Mouse (Mus musculus) erythroblast, embryonic 14.5 days (primary cell): ENCODE measurements around the gene 2700049A03Rik. TPM values are rescaled to one million over a fixed set of nuclear protein-coding genes. Genes with fewer than 3 reads are reported as not detected.

Experiments used
- H3K27me3 ChIP-seq: 2 replicates; pipeline ENCODE4 v1.6.1; 2012; ENCODE audit warnings: inconsistent platforms; ENCODE audit not compliant: control insufficient read depth
- H3K36me3 ChIP-seq: 2 replicates; pipeline ENCODE4 v1.6.1; 2012; ENCODE audit warnings: mild to moderate bottlenecking, inconsistent platforms; ENCODE audit not compliant: control insufficient read depth
- H3K4me1 ChIP-seq: 2 replicates; pipeline ENCODE4 v1.6.1; 2012; ENCODE audit warnings: inconsistent platforms; ENCODE audit not compliant: control insufficient read depth
- H3K4me3 ChIP-seq: replicated peaks from 2 replicates; pipeline ENCODE3; 2012; ENCODE audit warnings: moderate library complexity, mild to moderate bottlenecking, inconsistent platforms
- H3K9me3 ChIP-seq: 2 replicates; pipeline ENCODE4 v1.6.1; 2012; ENCODE audit warnings: low read length, inconsistent platforms, mixed read lengths; ENCODE audit not compliant: control insufficient read depth
- GATA1 ChIP-seq: IDR thresholded peaks from 2 replicates; pipeline ENCODE4 v1.6.1; 2012; ENCODE audit warnings: low read length, inconsistent platforms, mixed read lengths
- TAL1 ChIP-seq: IDR thresholded peaks from 3 replicates; pipeline ENCODE4 v1.6.1; 2012; ENCODE audit warnings: low read length, inconsistent platforms, mixed read lengths
- polyA plus RNA-seq: library from polyadenylated mRNA; stranded (reverse); fragments of >175 nt; gene quantifications from 2 replicates; pipeline ENCODE4 v1.2.3, GENCODE M21; 2012

The 2700049A03Rik gene
- polyA plus RNA-seq, 1 experiment: 0.06 TPM

DNA sequence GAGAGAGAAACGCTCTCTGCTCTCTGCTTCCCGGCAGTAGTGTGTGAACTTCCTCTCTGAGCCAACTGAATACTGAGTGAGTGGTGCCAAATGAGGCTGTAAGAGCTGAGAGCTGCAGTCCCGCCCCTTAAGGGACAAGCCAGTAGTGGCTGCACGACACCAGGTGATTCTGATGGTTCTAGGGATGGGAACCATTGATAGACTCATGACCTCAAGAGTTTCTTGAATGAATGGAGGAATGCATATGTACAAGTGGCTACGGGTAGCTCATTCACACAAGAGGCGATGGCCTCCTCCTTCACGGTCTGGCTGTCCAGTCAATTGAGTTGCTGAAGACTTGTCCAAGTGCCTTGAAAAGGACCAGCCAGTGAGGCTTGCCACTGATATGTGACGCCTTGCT is 110.5 kb downstream of the 2700049A03Rik start:
- Histone ChIP-seq H3K36me3 (peaks cover 11% of the 10 kb centered on the region), H3K27me3 (no peaks in the 10 kb centered on the region), H3K4me1 (no peaks in the 10 kb centered on the region), H3K4me3 (no peak overlapping the region), H3K9me3 (no peaks in the 10 kb centered on the region)
- TF ChIP-seq GATA1 (no peak), TAL1 (no peak)

DNA sequence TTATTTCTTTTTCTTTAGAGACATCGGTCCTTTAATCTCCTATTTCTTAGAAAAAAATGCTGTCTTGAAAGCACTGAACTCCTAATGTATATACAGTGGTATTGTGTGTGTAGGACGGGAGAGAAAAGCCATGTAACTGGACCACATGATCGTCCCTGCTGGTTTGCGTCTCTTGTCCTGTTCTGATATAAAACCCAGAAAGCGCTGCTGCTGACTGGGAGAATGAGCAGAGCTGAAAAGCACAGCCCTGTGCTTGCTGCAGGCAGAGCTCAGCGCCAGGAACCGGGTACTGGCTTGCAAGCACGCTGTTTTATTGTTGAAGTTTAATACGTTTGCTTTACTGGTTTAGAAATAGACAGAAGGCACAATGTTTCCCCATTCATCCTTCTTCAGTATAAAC is 112.7 kb downstream of the 2700049A03Rik start:
- H3K4me1 ChIP-seq: no peaks in the 10 kb centered on the region
- no peak overlapping the region for H3K4me3 ChIP-seq
- no peaks in the 10 kb centered on the region for H3K9me3 ChIP-seq
- H3K36me3 ChIP-seq: peaks cover 1% of the 10 kb centered on the region; the same call in 1 of the 2 replicates
- H3K27me3 ChIP-seq: no peaks in the 10 kb centered on the region
- TF ChIP-seq GATA1: no peak
- TF ChIP-seq TAL1: no peak

DNA sequence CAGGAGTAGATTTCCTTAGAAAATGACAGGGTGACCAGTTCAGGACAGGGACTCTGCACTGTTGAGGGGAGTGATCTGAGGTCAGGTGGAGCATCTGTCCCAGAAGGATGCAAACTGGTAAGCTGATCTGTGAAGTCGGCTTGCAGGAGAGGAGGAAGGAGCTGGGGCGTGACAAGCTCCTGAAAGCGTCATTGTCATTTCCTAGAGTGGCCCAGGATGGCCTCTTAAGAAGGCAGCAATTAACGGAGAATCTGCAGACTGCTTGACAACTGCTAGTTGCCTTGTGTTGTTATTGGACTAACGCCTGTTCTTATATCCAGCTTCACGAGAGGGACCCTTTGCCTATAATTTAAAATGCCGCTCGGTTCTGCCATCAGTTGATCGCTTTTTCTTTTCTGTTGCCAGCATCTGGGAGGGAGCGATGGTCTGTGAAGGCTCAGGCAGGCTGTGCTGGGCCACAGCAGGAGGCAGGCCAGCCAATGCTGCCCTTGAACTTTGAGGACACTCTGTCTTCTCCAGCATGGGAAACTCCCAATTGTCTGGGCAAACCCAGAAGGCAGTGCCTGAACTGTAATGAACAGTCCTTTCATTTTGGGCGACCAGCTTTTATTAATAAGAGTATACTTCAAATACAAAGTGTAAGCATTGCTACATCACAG is 116.0 kb downstream of the 2700049A03Rik start:
- H3K27me3 ChIP-seq: no peaks in the 10 kb centered on the region
- no peaks in the 10 kb centered on the region for H3K4me1 ChIP-seq
- no peaks in the 10 kb centered on the region for H3K36me3 ChIP-seq
- TF ChIP-seq TAL1 (no peak), GATA1 (no peak)
- H3K4me3 ChIP-seq: no peak overlapping the region
- H3K9me3 ChIP-seq: no peaks in the 10 kb centered on the region; the same call in 1 of the 2 replicates

DNA sequence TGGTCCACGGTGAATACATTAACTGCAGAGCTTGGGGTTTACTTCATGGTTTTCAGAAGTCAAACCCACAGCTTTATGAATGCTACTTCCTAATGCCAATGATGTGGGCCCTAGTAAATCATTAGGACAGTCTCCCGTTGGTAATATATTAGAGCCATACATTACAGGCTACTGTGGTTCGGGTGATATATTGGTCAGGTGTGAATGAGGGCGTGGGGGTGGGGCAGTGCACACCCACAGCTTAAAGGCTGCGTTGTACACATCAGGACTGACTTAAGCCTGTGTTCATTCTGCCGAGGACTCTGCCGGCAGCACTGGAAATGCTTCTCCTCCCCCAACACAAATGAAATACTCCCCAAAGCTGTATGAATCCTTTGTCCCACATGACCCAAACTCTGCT is 118.1 kb downstream of the 2700049A03Rik start:
- Histone ChIP-seq H3K4me1 (no peaks in the 10 kb centered on the region), H3K36me3 (no peaks in the 10 kb centered on the region), H3K9me3 (no peaks in the 10 kb centered on the region; the same call in 1 of the 2 replicates), H3K4me3 (no peak overlapping the region), H3K27me3 (no peaks in the 10 kb centered on the region)
- no peak for TF ChIP-seq TAL1
- no peak for TF ChIP-seq GATA1

DNA sequence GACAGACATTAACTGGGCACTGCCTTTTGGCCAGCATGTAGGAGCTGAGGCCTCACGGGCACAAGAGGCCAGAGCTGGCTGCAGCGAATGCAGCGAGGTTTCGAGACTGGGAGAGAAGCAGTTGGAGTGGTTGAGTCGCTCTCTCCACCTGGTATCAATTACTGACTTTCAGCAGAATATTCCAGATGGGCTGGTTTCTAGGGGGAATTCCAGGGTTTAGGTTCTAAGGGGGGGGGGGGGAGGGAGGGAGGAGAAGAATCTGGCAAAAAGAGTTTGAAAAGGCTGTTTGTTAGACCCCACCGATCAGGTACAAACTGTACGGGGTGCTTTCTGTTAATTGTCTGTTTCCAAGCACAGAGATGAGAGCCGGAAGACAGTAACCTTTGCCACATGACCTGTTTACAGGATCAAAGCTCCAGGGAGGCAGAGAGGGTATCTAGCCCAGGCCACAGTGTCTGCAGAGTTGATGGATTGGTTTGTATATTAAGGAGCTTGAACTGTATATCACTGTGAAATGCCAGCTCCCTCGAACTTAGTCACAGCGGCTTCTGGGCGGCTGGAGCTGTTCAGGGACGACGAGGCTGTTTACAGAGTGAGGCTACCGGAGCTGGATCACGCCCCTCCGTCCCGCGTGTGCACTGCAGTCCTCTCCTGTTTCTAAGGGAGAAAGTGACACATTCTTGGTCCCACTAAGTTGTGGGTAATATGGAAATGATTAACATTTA is 121.7 kb downstream of the 2700049A03Rik start:
- Histone ChIP-seq H3K27me3 (no peaks in the 10 kb centered on the region), H3K4me3 (no peak overlapping the region), H3K9me3 (no peaks in the 10 kb centered on the region; the same call in 1 of the 2 replicates), H3K36me3 (no peaks in the 10 kb centered on the region), H3K4me1 (no peaks in the 10 kb centered on the region)
- TF ChIP-seq TAL1: no peak

DNA sequence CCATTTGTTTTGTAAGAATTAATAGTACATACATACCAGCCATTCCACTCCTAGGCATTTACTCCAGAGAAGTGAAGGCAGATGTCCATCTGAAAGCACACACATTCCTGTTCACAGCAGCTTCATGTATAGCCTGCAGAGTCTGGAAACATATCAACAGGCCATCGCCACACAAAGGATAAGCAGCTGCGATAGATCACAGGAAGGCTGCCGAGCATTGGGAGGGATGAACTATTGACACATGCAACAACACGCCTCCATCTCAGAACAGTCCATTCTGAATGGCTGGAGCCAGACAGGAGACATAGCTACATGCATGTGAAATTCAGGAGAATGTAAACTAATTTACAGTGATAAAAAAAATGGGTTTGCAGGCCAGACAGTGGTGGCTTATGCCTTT is 127.6 kb downstream of the 2700049A03Rik start:
- Histone ChIP-seq H3K36me3 (no peaks in the 10 kb centered on the region), H3K27me3 (no peaks in the 10 kb centered on the region), H3K9me3 (peaks cover 9% of the 10 kb centered on the region), H3K4me3 (no peak overlapping the region), H3K4me1 (no peaks in the 10 kb centered on the region)
- TF ChIP-seq TAL1 (no peak), GATA1 (no peak)

DNA sequence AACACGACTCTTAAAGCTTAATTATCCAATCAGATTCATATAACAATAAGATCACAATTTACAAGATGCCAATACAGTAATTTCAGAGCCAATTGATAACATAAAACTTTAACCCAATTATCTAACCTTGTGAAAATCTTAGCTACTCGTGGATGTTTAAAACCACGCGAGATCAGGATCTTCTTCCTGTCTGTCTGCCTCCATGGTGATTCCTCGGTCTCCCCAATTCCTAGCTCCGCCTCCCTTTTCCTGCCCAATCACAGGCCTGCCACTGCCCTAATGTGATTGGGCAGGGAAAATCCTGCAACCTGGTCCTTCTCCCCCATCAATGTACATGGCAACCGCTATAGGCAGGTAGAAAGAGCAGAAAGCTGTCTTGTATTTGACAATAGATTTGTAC is 132.7 kb downstream of the 2700049A03Rik start:
- H3K4me3 ChIP-seq: no peak overlapping the region
- TF ChIP-seq TAL1: no peak
- no peak for TF ChIP-seq GATA1
- H3K9me3 ChIP-seq: peaks cover 9% of the 10 kb centered on the region
- H3K36me3 ChIP-seq: no peaks in the 10 kb centered on the region
- no peaks in the 10 kb centered on the region for H3K4me1 ChIP-seq
- no peaks in the 10 kb centered on the region for H3K27me3 ChIP-seq

DNA sequence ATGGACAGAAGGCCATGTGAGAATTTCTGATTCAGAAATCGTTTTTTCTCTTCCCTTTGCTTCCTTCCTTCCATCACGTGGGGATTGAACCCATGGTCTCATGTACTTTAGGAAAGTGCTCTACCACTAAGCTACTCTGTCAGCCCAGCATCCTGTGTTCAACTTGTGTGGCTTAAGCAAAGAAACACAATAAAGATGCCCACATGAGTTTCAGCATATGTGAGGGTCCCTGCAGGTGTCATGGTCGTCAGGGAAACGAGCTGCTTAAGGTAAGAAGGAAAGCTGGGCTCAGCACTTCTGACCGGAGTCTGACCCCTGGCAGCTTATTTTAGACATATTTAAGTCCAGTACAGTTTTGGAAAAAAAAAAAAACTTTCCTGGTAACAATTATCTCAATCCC is 134.5 kb downstream of the 2700049A03Rik start:
- H3K9me3 ChIP-seq: peaks cover 7% of the 10 kb centered on the region
- H3K36me3 ChIP-seq: no peaks in the 10 kb centered on the region
- H3K4me3 ChIP-seq: no peak overlapping the region
- no peaks in the 10 kb centered on the region for H3K4me1 ChIP-seq
- no peaks in the 10 kb centered on the region for H3K27me3 ChIP-seq
- TF ChIP-seq GATA1 (no peak), TAL1 (no peak)

DNA sequence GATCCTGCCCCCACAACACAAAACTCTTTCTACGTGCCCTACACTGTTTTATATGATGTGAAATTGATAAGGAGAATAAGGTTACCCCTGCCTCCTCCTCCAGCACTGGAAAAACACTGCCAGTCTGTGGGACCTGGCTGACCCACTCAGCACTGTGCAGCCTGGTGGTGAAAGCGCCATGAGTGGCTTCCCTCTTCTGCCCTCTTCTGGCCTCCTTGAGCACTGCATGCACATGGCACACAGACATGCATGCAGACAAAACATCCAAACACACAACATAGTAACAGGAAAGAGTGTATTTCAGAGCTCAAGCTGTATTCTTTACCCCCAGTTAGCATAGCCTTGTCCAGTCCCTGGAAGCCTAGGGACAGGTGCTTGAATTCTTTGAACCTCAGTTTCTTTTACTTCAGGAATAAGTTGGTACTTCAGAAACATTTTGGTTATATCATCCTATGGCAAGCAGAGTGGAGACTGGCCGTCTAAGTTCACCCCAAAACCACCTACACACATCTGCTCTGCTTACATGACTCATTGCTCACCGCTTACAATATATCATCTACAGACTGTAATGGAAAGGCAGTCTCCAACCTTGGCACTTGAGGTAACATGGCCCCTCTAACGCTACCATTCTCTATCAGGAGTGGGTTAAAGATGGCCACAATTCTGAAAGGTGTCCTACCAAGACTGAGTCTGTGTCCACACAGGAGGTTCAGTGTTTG is 138.0 kb downstream of the 2700049A03Rik start:
- Histone ChIP-seq H3K36me3 (no peaks in the 10 kb centered on the region), H3K27me3 (no peaks in the 10 kb centered on the region), H3K4me1 (no peaks in the 10 kb centered on the region), H3K9me3 (no peaks in the 10 kb centered on the region), H3K4me3 (no peak overlapping the region)
- TF ChIP-seq GATA1 (no peak), TAL1 (no peak)
